Mouse (Mus musculus) liver, adult 2 months (tissue): ENCODE measurements around the gene Cyp4f17.

Source experiments
- CTCF ChIP-seq: fragments of 200-500 bp; IDR thresholded peaks from 2 replicates; pipeline ENCODE4 v1.5.1; 2011; ENCODE audit warnings: low read depth, low read length, control low read depth
- POLR2A ChIP-seq: fragments of 200-500 bp; IDR thresholded peaks from 2 replicates; pipeline ENCODE4 v1.6.1; 2011; ENCODE audit warnings: low read length, control low read depth; ENCODE audit not compliant: insufficient read depth; ENCODE audit errors: extremely low read depth

GRCm38 (mm10) chr17:32481766-32482165, 24.1 kb upstream of the Cyp4f17 start:
- TF ChIP-seq CTCF (no peak), POLR2A (no peak)
